11 mouse cellular contexts compared by ENCODE assay signal in the genomic region with DNA sequence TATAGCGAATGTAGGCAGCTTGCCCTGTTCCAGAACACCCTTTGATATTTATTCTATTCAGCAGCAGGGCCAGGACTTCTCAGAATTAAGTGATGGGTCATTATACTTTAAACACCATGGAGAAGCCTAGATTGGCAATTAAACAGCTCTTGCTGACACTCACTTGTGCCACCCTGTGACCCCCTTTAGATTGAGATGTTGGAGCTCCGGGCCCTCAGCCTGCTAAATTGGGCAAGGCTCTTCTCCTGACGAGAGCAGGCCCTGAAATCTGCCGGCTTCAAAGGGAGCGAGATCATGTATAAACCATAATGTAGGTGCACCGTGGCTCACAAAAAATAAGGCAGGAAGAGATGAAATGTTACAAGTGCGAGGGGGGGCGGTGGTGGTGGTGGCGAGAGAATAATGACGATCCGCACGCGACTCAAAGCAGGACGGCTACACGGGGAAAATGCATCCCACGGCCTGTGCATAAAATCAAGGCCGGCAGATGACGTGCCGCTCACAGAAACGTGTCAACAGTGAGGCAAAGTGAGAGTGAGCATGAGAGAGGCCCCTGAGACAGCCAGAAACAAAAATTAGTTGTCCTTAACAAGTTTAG.
A peak's percentile ranks its signal among the peaks of the same experiment; 100 is the strongest.
DNase-seq lines count a peak whose midpoint lies in the region; ATAC-seq and TF ChIP-seq lines count a peak whose summit lies in the region.
"Had no signal": no experiment of that assay in that cellular context is flagged by ENCODE, and none has a peak within 500 bp of the region (broad histone marks: within the 10 kb centered on the region; RNA-seq: fewer than 3 reads in every experiment).

No protein-coding gene starts in this region.

- no peak overlapping the region for H3K4me3 ChIP-seq in kidney, embryonic 15.5 days (replicated peaks)
- no peak overlapping the region for H3K4me3 ChIP-seq in forebrain, postnatal 0 days (ENCODE audit: low read depth, low read length)
- H3K4me3 ChIP-seq in gastrocnemius, adult 2 months: no peak overlapping the region
- H3K4me3 ChIP-seq: intestine, embryonic 15.5 days had no signal

- intact Hi-C loops in gastrocnemius, adult 2 months (cut with DNase I): no loop called here

- WGBS in kidney, embryonic 15.5 days: 50% methylated on average over 20 of the region's 20 CpGs
- 25% methylated on average over 20 of the region's 20 CpGs for WGBS in forebrain, postnatal 0 days

- H3K9me3 ChIP-seq in kidney, embryonic 15.5 days (replicated peaks): 0 out of 2 replicates have a peak, but pooled peaks cover 6% of the 10 kb centered on the region
- no peaks in the 10 kb centered on the region for H3K9me3 ChIP-seq in forebrain, postnatal 0 days (ENCODE audit: low read length)
- H3K9me3 ChIP-seq: intestine, embryonic 15.5 days had no signal

- peaks cover 13% of the 10 kb centered on the region for H3K4me1 ChIP-seq in kidney, embryonic 15.5 days
- H3K4me1 ChIP-seq in forebrain, postnatal 0 days (ENCODE audit: insufficient read depth): 0 out of 2 replicates have a peak, but pooled peaks cover 5% of the 10 kb centered on the region

- peaks cover 59% of the 10 kb centered on the region for H3K36me3 ChIP-seq in kidney, embryonic 15.5 days
- no peaks in the 10 kb centered on the region; the same call in 1 of the 2 replicates for H3K36me3 ChIP-seq in forebrain, postnatal 0 days (ENCODE audit: insufficient read depth)

- no peak for TF ChIP-seq CTCF in forebrain, postnatal 0 days (IDR thresholded peaks at IDR 0.05; ENCODE audit: low read depth)
- TF ChIP-seq CTCF in gastrocnemius, adult 2 months (IDR thresholded peaks at IDR 0.05): no peak

- no peak overlapping the region for H3K4me2 ChIP-seq in kidney, embryonic 15.5 days
- H3K4me2 ChIP-seq in forebrain, postnatal 0 days (ENCODE audit: low read depth): no peak overlapping the region
- H3K4me2 ChIP-seq: intestine, embryonic 15.5 days had no signal

- H3K9ac ChIP-seq in kidney, embryonic 15.5 days: no peak overlapping the region
- H3K9ac ChIP-seq in forebrain, postnatal 0 days: no peak overlapping the region
- H3K9ac ChIP-seq: intestine, embryonic 15.5 days had no signal

- no peak for DNase-seq in kidney, adult 11 months
- DNase-seq in CD8-positive naive resting alpha-beta T cell, adult 2 months (ENCODE audit: low read depth in 2 of 2, low spot score in 2 of 2): peak; percentile 10 to 25
- DNase-seq in forebrain, postnatal 0 days: no peak
- DNase-seq in naive thymus-derived CD4-positive, alpha-beta T cell, adult 2 months (ENCODE audit: low read depth): peak; percentile 72
- no peak for DNase-seq in ovary, postnatal 14 days (ENCODE audit: low spot score)
- no peak for DNase-seq in gastrocnemius, adult 2 months
- DNase-seq: embryo, embryonic 11 days; lung, adult 18-20 months had no signal

- H3K27me3 ChIP-seq in kidney, embryonic 15.5 days: no peaks in the 10 kb centered on the region
- peaks cover 11% of the 10 kb centered on the region for H3K27me3 ChIP-seq in forebrain, postnatal 0 days (ENCODE audit: insufficient read depth, low read length)
- H3K27me3 ChIP-seq: intestine, embryonic 15.5 days had no signal

- H3K27ac ChIP-seq in kidney, embryonic 15.5 days: peak overlapping the region; percentile 70; the same call in 1 of the 2 replicates
- no peak overlapping the region for H3K27ac ChIP-seq in forebrain, postnatal 0 days (ENCODE audit: low read depth, low read length)
- no peak overlapping the region for H3K27ac ChIP-seq in gastrocnemius, adult 2 months
- H3K27ac ChIP-seq: intestine, embryonic 15.5 days had no signal

- no peak for ATAC-seq in kidney, embryonic 15.5 days (replicated peaks; ENCODE audit: low FRiP score)
- peak; percentile 60 for ATAC-seq in forebrain, postnatal 0 days
- no peak for ATAC-seq in monocyte, adult 5-6 weeks (replicated peaks; ENCODE audit: insufficient number of reproducible peaks, low FRiP score, low TSS enrichment, poor library complexity, severe bottlenecking)
- ATAC-seq: intestine, embryonic 15.5 days had no signal

Comparison
In these comparisons a context has a peak if more than half of its experiments do, and no peak if none do; other contexts are left out.
1. DNase-seq: peak in CD8-positive naive resting alpha-beta T cell, adult 2 months (2 of 2) and naive thymus-derived CD4-positive, alpha-beta T cell, adult 2 months (single experiment); none in kidney, adult 11 months (single experiment), forebrain, postnatal 0 days (single experiment), ovary, postnatal 14 days (single experiment) and gastrocnemius, adult 2 months (single experiment).